Mouse (Mus musculus) kidney, adult 2 months (tissue): ENCODE measurements around the gene Acvr1.

Experiments
- CTCF ChIP-seq: fragments of 200-500 bp; conservative IDR thresholded peaks from 2 replicates; pipeline ENCODE4 v1.5.1; 2011; ENCODE audit warnings: low read depth, mild to moderate bottlenecking, control low read depth, low read length, moderate library complexity, mixed read lengths; ENCODE audit not compliant: insufficient read depth, insufficient read length
- POLR2A ChIP-seq: fragments of 200-500 bp; IDR thresholded peaks from one replicate; pipeline ENCODE4 v1.6.1; 2011; ENCODE audit warnings: low read depth, low read length, control low read depth

GRCm38 (mm10) chr2:58478144-58478543, 88.8 kb downstream of the Acvr1 start:
- TF ChIP-seq POLR2A = no peak
- no peak for TF ChIP-seq CTCF
